Mouse (Mus musculus) G1E (cell line): ENCODE results near the gene Pax7.

Experiments used
- CTCF ChIP-seq: IDR thresholded peaks from 2 replicates; pipeline ENCODE4 v1.5.1; 2012; ENCODE audit warnings: low read depth, low read length, inconsistent platforms, mixed read lengths
- GATA1 ChIP-seq: IDR thresholded peaks from 2 replicates; pipeline ENCODE4 v1.6.1; 2012; ENCODE audit warnings: borderline replicate concordance, low read length, inconsistent platforms, mixed read lengths
- TAL1 ChIP-seq: conservative IDR thresholded peaks from 2 replicates; pipeline ENCODE4 v1.6.1; 2012; ENCODE audit warnings: low read depth, low read length, inconsistent platforms, mixed read lengths

GRCm38 (mm10) chr4:139758512-139759340 lies 74.6 kb downstream of the Pax7 start:
- TF ChIP-seq CTCF (no peak), GATA1 (no peak), TAL1 (no peak)
